Mouse (Mus musculus): ENCODE results near the gene Gm49486. TPM values are rescaled to one million over a fixed set of nuclear protein-coding genes. Genes with fewer than 3 reads are reported as not detected.

The Gm49486 gene
- polyA plus RNA-seq, 1 experiment: 0.05 TPM

DNA sequence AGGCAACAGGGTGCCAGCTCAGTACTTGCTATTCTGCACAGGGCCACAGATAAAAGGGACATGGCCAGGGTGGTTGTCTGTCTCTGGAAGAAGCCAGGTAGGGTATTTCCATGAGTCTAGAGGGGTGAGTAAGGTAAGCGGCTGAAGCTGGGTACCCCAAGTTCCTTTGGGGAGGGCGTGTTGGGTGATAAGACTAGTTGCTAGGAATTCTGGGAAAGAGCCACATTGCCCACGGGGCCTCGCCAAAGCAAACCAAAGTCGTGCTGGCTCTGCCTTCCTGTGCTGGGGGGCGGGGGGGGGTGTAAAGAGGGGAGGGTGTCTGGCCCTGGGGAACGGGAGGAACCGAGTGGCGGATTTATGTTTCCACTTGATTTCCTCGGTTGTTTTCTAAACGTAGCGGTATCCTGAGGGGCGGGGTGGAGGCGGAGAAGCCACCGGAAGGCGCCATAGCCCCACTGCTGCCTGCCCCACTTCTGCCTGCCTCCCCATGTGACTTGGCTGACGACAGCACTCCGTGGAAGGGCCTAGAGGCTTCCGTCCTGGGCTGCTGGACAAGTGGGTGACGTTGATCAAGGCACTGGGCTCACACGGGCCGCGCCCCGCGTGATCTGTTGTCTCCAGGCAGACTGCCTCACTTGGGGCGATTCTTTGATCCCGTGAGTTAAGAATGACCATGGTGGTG is 20.3 kb upstream of the Gm49486 start:
- Histone ChIP-seq H3K79me2 (ENCODE audit: control insufficient read depth, insufficient read depth) (no peaks in the 10 kb centered on the region), H3K4me2 (ENCODE audit: low read depth) (no peak overlapping the region), H3ac (ENCODE audit: control insufficient read depth, insufficient read length) (no peak overlapping the region), H3K4me3 (no peak overlapping the region), H3K36me3 (ENCODE audit: control insufficient read depth, insufficient read depth) (no peaks in the 10 kb centered on the region), H3K27me3 (ENCODE audit: control insufficient read depth, insufficient read depth, insufficient read length) (peaks cover 66% of the 10 kb centered on the region)
- no peak for TF ChIP-seq E2F4 (IDR thresholded peaks at IDR 0.05; ENCODE audit: insufficient read depth)
- no peak for TF ChIP-seq TCF12 (IDR thresholded peaks at IDR 0.05; ENCODE audit: insufficient read depth, poor library complexity, severe bottlenecking)
- TF ChIP-seq POLR2A (IDR thresholded peaks at IDR 0.05; ENCODE audit: insufficient read length, low read depth): no peak
- TF ChIP-seq SRF (IDR thresholded peaks at IDR 0.05; ENCODE audit: control insufficient read depth, insufficient read length, low read depth): no peak
- no peak for TF ChIP-seq USF1 (IDR thresholded peaks at IDR 0.05; ENCODE audit: low read depth)
- no peak for TF ChIP-seq CEBPB (IDR thresholded peaks at IDR 0.05; ENCODE audit: insufficient read depth, poor library complexity, severe bottlenecking)
- TF ChIP-seq REST (IDR thresholded peaks at IDR 0.05; ENCODE audit: insufficient read depth, insufficient read length): no peak
- TF ChIP-seq MAX (IDR thresholded peaks at IDR 0.05; ENCODE audit: low read depth): no peak
- no peak for TF ChIP-seq POLR2AphosphoS2 (IDR thresholded peaks at IDR 0.05; ENCODE audit: insufficient read length, low read depth)
- no peak for TF ChIP-seq TCF3 (IDR thresholded peaks at IDR 0.05; ENCODE audit: insufficient read length, low read depth)
- no peak for TF ChIP-seq MYOD1 (IDR thresholded peaks at IDR 0.05; ENCODE audit: control insufficient read depth in 1 of 3, insufficient read length in 2 of 3, low read depth in 2 of 3)

DNA sequence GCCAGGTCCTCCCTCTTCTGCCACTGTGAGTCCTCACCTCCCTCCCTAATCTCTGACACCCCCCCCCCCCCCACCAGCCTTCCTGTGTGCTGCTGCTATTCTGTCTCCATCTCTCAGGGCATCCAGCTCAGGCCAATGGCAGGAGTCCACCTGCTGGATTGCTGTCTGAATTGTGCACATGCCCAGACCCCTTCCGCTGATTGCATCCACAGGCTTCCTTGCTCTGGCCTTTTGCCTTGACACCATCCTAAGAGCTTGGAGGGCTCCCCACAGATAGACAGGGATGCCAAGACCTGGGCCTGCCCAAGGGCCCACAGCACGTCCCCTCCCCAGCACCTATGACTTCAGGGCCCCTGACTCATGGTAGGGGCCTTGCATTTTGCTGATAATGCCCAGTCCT is 18.8 kb upstream of the Gm49486 start:
- Histone ChIP-seq H3K27me3 (ENCODE audit: control insufficient read depth, insufficient read depth, insufficient read length) (peaks cover 70% of the 10 kb centered on the region), H3K4me3 (no peak overlapping the region), H3ac (ENCODE audit: control insufficient read depth, insufficient read length) (no peak overlapping the region), H3K79me2 (ENCODE audit: control insufficient read depth, insufficient read depth) (no peaks in the 10 kb centered on the region), H3K4me2 (ENCODE audit: low read depth) (no peak overlapping the region), H3K36me3 (ENCODE audit: control insufficient read depth, insufficient read depth) (no peaks in the 10 kb centered on the region)
- no peak for TF ChIP-seq MYOD1 (IDR thresholded peaks at IDR 0.05; ENCODE audit: control insufficient read depth in 1 of 3, insufficient read length in 2 of 3, low read depth in 2 of 3)
- TF ChIP-seq TCF3 (IDR thresholded peaks at IDR 0.05; ENCODE audit: insufficient read length, low read depth): no peak

DNA sequence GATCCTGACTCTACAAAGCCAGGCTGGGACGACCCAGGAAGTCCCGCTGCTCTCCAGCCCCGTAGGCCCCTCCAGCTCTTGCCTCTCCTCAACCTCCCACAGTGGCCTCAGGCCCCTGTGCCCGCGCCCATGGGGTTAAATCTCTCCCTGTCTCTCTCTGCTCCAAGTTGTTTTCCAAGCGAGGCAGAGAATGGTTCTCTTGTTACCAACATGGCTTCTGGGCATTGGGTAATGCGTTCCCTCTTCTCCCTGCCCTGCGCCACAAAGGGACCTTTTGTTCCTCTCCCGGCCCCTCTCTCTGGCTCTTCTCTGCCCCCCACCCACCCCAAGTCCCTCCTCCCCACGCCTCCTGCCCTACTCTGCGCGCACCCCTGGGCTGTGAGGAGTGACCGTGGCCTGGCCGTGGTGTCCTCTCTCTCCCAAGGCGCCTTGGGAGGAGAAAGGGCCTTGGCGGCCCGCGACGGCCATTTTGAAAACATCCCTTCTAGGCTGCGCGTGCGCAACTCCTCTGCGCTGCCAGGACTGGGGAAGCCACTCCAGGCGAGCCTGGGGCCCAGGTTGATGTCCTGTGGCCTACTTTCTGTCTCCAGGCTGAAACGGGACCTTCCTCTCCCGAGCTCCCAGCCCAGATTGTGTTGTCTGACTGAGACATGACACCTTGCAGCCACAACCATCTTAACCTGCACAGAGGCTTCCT is 16.3 kb upstream of the Gm49486 start:
- no peaks in the 10 kb centered on the region for H3K36me3 ChIP-seq (ENCODE audit: control insufficient read depth, insufficient read depth)
- H3K4me2 ChIP-seq (ENCODE audit: low read depth): no peak overlapping the region
- peaks cover 65% of the 10 kb centered on the region for H3K27me3 ChIP-seq (ENCODE audit: control insufficient read depth, insufficient read depth, insufficient read length)
- H3K79me2 ChIP-seq (ENCODE audit: control insufficient read depth, insufficient read depth): no peaks in the 10 kb centered on the region
- TF ChIP-seq MYOG (IDR thresholded peaks at IDR 0.05; ENCODE audit: control insufficient read depth in 1 of 3, insufficient read depth in 1 of 3, insufficient read length in 2 of 3, low read depth in 2 of 3) (no peak), USF1 (IDR thresholded peaks at IDR 0.05; ENCODE audit: low read depth) (no peak), MAX (IDR thresholded peaks at IDR 0.05; ENCODE audit: low read depth) (no peak), POLR2A (IDR thresholded peaks at IDR 0.05; ENCODE audit: insufficient read length, low read depth) (no peak), CEBPB (IDR thresholded peaks at IDR 0.05; ENCODE audit: insufficient read depth, poor library complexity, severe bottlenecking) (no peak), TCF3 (IDR thresholded peaks at IDR 0.05; ENCODE audit: insufficient read length, low read depth) (no peak), SRF (IDR thresholded peaks at IDR 0.05; ENCODE audit: control insufficient read depth, insufficient read length, low read depth) (no peak)
- no peak overlapping the region for H3ac ChIP-seq (ENCODE audit: control insufficient read depth, insufficient read length)
- no peak overlapping the region for H3K4me3 ChIP-seq

DNA sequence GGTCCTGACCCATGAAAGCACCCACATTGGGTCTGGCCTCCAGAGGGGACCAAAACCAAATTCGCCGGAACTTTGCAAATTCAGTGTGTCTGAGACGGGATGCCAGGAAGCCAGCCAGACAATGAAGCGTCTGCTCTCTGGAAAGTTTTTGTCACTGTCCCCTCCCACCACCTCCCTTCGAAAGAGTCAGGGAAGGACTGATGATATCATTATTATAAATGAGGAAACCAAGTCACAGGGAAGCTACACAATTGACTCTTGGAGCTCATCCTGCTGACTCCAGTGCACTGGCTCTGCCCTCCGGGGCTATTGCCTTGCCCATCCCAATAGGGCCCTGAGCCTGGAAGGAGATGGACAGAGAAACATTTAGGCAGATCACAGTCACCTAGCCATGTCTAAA is 15.6 kb upstream of the Gm49486 start:
- Histone ChIP-seq H3ac (ENCODE audit: control insufficient read depth, insufficient read length) (no peak overlapping the region), H3K4me2 (ENCODE audit: low read depth) (no peak overlapping the region), H3K4me3 (no peak overlapping the region), H3K27me3 (ENCODE audit: control insufficient read depth, insufficient read depth, insufficient read length) (peaks cover 65% of the 10 kb centered on the region), H3K36me3 (ENCODE audit: control insufficient read depth, insufficient read depth) (no peaks in the 10 kb centered on the region), H3K79me2 (ENCODE audit: control insufficient read depth, insufficient read depth) (no peaks in the 10 kb centered on the region)
- TF ChIP-seq SRF (IDR thresholded peaks at IDR 0.05; ENCODE audit: control insufficient read depth, insufficient read length, low read depth): no peak
- TF ChIP-seq E2F4 (IDR thresholded peaks at IDR 0.05; ENCODE audit: insufficient read depth): no peak
- no peak for TF ChIP-seq POLR2A (IDR thresholded peaks at IDR 0.05; ENCODE audit: insufficient read length, low read depth)
- no peak for TF ChIP-seq REST (IDR thresholded peaks at IDR 0.05; ENCODE audit: insufficient read depth, insufficient read length)
- no peak for TF ChIP-seq MAX (IDR thresholded peaks at IDR 0.05; ENCODE audit: low read depth)
- no peak for TF ChIP-seq TCF3 (IDR thresholded peaks at IDR 0.05; ENCODE audit: insufficient read length, low read depth)
- TF ChIP-seq MYOD1 (IDR thresholded peaks at IDR 0.05; ENCODE audit: control insufficient read depth in 1 of 3, insufficient read length in 2 of 3, low read depth in 2 of 3): no peak
- no peak for TF ChIP-seq POLR2AphosphoS2 (IDR thresholded peaks at IDR 0.05; ENCODE audit: insufficient read length, low read depth)
- TF ChIP-seq MYOG (IDR thresholded peaks at IDR 0.05; ENCODE audit: control insufficient read depth in 1 of 3, insufficient read depth in 1 of 3, insufficient read length in 2 of 3, low read depth in 2 of 3): no peak
- no peak for TF ChIP-seq TCF12 (IDR thresholded peaks at IDR 0.05; ENCODE audit: insufficient read depth, poor library complexity, severe bottlenecking)

DNA sequence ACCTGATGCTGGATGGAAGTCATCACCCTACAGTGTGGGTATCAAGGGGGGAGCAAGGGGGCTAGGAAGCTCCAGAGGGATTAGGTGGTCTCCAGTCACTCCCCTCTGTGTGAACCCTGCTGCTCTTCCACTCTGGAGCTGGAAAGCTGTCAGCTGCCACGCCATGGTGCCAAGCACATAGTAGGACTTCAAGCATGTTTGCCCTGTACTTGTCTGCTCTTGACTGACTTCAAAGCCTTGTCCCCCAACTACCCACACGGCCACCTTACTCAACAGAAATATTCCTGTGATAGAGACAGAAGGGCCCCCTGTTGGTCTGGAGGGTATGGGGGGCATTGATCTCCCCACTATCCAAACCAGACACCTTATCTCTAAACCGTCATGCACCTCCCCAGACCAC is 13.0 kb upstream of the Gm49486 start:
- Histone ChIP-seq H3ac (ENCODE audit: control insufficient read depth, insufficient read length) (no peak overlapping the region), H3K4me2 (ENCODE audit: low read depth) (no peak overlapping the region), H3K27me3 (ENCODE audit: control insufficient read depth, insufficient read depth, insufficient read length) (peaks cover 62% of the 10 kb centered on the region), H3K79me2 (ENCODE audit: control insufficient read depth, insufficient read depth) (no peaks in the 10 kb centered on the region), H3K4me3 (no peak overlapping the region), H3K36me3 (ENCODE audit: control insufficient read depth, insufficient read depth) (no peaks in the 10 kb centered on the region)
- no peak for TF ChIP-seq POLR2A (IDR thresholded peaks at IDR 0.05; ENCODE audit: insufficient read length, low read depth)
- no peak for TF ChIP-seq CEBPB (IDR thresholded peaks at IDR 0.05; ENCODE audit: insufficient read depth, poor library complexity, severe bottlenecking)
- TF ChIP-seq E2F4 (IDR thresholded peaks at IDR 0.05; ENCODE audit: insufficient read depth): no peak
- no peak for TF ChIP-seq TCF3 (IDR thresholded peaks at IDR 0.05; ENCODE audit: insufficient read length, low read depth)
- no peak for TF ChIP-seq USF1 (IDR thresholded peaks at IDR 0.05; ENCODE audit: low read depth)
- no peak for TF ChIP-seq SRF (IDR thresholded peaks at IDR 0.05; ENCODE audit: control insufficient read depth, insufficient read length, low read depth)
- no peak for TF ChIP-seq REST (IDR thresholded peaks at IDR 0.05; ENCODE audit: insufficient read depth, insufficient read length)
- no peak for TF ChIP-seq POLR2AphosphoS2 (IDR thresholded peaks at IDR 0.05; ENCODE audit: insufficient read length, low read depth)
- TF ChIP-seq TCF12 (IDR thresholded peaks at IDR 0.05; ENCODE audit: insufficient read depth, poor library complexity, severe bottlenecking): no peak
- no peak for TF ChIP-seq MYOD1 (IDR thresholded peaks at IDR 0.05; ENCODE audit: control insufficient read depth in 1 of 3, insufficient read length in 2 of 3, low read depth in 2 of 3)
- TF ChIP-seq MAX (IDR thresholded peaks at IDR 0.05; ENCODE audit: low read depth): no peak
- no peak for TF ChIP-seq MYOG (IDR thresholded peaks at IDR 0.05; ENCODE audit: control insufficient read depth in 1 of 3, insufficient read depth in 1 of 3, insufficient read length in 2 of 3, low read depth in 2 of 3)
